Mouse (Mus musculus): ENCODE results near the gene Ankrd33b. TPM values are rescaled to one million over a fixed set of nuclear protein-coding genes. Genes with fewer than 3 reads are reported as not detected.

The Ankrd33b gene
- total RNA-seq, 1 experiment, result 3.8 TPM

DNA sequence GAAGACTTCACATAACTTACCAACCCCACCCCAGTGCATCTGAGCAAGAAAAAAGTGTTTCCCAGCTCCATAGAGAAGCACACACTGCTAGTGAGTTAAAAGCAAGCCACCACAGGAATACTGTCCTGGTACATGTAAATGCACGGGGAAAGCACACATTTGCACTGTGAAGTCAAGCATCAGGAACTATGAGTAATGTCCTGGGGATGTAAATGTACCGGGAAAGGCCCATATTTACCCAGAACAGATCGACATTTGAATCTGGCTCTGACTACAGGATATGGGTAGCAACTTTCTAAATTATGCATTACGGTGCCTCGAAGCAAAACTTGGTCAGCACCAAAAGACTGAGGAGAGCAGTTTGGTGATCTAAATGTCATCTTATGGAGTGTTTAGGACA, 18.5 kb downstream of the Ankrd33b start:
- in situ Hi-C loops (cut with MboI; ENCODE audit: low sequenced_read_pairs in 2 of 2, unreplicated experiment in 2 of 2), result no loop called here
- no peaks in the 10 kb centered on the region for H3K36me3 ChIP-seq (ENCODE audit: control insufficient read depth, insufficient read depth, low read length, poor library complexity, severe bottlenecking)
- no peak overlapping the region for H3K27ac ChIP-seq (ENCODE audit: insufficient read depth, low read depth, low read length, poor library complexity, severe bottlenecking)
- no peaks in the 10 kb centered on the region for H3K9me3 ChIP-seq (ENCODE audit: control insufficient read depth, insufficient read depth, low read depth, low read length)
- H3K4me3 ChIP-seq (ENCODE audit: insufficient read depth in 1 of 2, low read depth in 1 of 2, low read length in 2 of 2, poor library complexity in 1 of 2, severe bottlenecking in 1 of 2), result no peak overlapping the region
- no peak overlapping the region for H3K9ac ChIP-seq (ENCODE audit: insufficient read depth, low read depth, low read length, poor library complexity, severe bottlenecking)
- H3K4me1 ChIP-seq (ENCODE audit: control insufficient read depth in 2 of 2, insufficient read depth in 2 of 2, low read length in 2 of 2, poor library complexity in 1 of 2), result peaks cover 0 to 8% of the 10 kb centered on the region in 2 experiments; a peak in 2 of 4 replicates
- TF ChIP-seq MAFK (IDR thresholded peaks at IDR 0.05; ENCODE audit: insufficient read depth, low read depth, low read length) (no peak), CHD2 (IDR thresholded peaks at IDR 0.05; ENCODE audit: low read depth, low read length) (no peak), HCFC1 (IDR thresholded peaks at IDR 0.05; ENCODE audit: borderline replicate concordance, insufficient read depth, low read length) (no peak)
- no peak for DNase-seq (ENCODE audit: low read depth, low spot score)

GRCm38 (mm10) chr15:31348241-31348640, 19.3 kb downstream of the Ankrd33b start:
- TF ChIP-seq HCFC1 (IDR thresholded peaks at IDR 0.05; ENCODE audit: borderline replicate concordance, insufficient read depth, low read length) (no peak), ZNF384 (IDR thresholded peaks at IDR 0.05; ENCODE audit: low read depth, low read length) (no peak), MAFK (IDR thresholded peaks at IDR 0.05; ENCODE audit: insufficient read depth, low read depth, low read length) (no peak), ZC3H11A (IDR thresholded peaks at IDR 0.05; ENCODE audit: borderline replicate concordance, low read depth, low read length) (no peak)
- in situ Hi-C loops (cut with MboI; ENCODE audit: low sequenced_read_pairs in 2 of 2, unreplicated experiment in 2 of 2), result no loop called here
- H3K36me3 ChIP-seq (ENCODE audit: control insufficient read depth, insufficient read depth, low read length, poor library complexity, severe bottlenecking), result no peaks in the 10 kb centered on the region

DNA sequence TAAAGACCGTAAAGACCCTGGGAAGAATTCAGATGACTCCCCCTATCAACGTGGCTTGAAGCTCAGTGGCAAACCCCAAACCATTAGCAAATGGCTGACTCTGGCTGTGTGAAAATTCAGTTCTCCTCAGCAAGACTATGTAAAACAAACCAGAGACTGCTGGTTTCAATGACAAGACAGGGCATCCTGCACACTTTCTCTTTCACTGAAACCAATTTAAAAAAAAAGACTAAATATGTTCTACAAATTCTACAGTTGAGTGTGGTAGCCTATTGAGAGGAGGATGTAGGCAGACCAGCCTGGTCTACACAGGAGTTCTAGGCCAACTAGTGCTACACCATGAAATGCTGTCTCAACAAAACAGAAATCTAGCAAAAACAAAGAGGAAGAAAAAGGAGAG, 21.0 kb downstream of the Ankrd33b start:
- H3K9me3 ChIP-seq (ENCODE audit: control insufficient read depth, insufficient read depth, low read depth, low read length), result no peaks in the 10 kb centered on the region
- no peak overlapping the region for H3K27ac ChIP-seq (ENCODE audit: insufficient read depth, low read depth, low read length, poor library complexity, severe bottlenecking)
- H3K9ac ChIP-seq (ENCODE audit: insufficient read depth, low read depth, low read length, poor library complexity, severe bottlenecking), result no peak overlapping the region
- in situ Hi-C loops (cut with MboI; ENCODE audit: low sequenced_read_pairs in 2 of 2, unreplicated experiment in 2 of 2), result no loop called here
- no peak for DNase-seq (ENCODE audit: low read depth, low spot score)
- H3K36me3 ChIP-seq (ENCODE audit: control insufficient read depth, insufficient read depth, low read length, poor library complexity, severe bottlenecking), result no peaks in the 10 kb centered on the region
- no peak for TF ChIP-seq ZC3H11A (IDR thresholded peaks at IDR 0.05; ENCODE audit: borderline replicate concordance, low read depth, low read length)
- TF ChIP-seq HCFC1 (IDR thresholded peaks at IDR 0.05; ENCODE audit: borderline replicate concordance, insufficient read depth, low read length), result no peak
- TF ChIP-seq CHD2 (IDR thresholded peaks at IDR 0.05; ENCODE audit: low read depth, low read length), result no peak
- no peak for TF ChIP-seq ZNF384 (IDR thresholded peaks at IDR 0.05; ENCODE audit: low read depth, low read length)
- no peak for TF ChIP-seq MAFK (IDR thresholded peaks at IDR 0.05; ENCODE audit: insufficient read depth, low read depth, low read length)
- no peak overlapping the region for H3K4me3 ChIP-seq (ENCODE audit: insufficient read depth in 1 of 2, low read depth in 1 of 2, low read length in 2 of 2, poor library complexity in 1 of 2, severe bottlenecking in 1 of 2)
- peaks cover 0 to 4% of the 10 kb centered on the region in 2 experiments; a peak in 2 of 4 replicates for H3K4me1 ChIP-seq (ENCODE audit: control insufficient read depth in 2 of 2, insufficient read depth in 2 of 2, low read length in 2 of 2, poor library complexity in 1 of 2)

More at GRCm38 (mm10) chr15:31348241-31348640, 19.3 kb downstream of the Ankrd33b start:
- DNase-seq (ENCODE audit: low read depth, low spot score), result no peak
- H3K4me1 ChIP-seq (ENCODE audit: control insufficient read depth in 2 of 2, insufficient read depth in 2 of 2, low read length in 2 of 2, poor library complexity in 1 of 2), result peaks cover 0 to 7% of the 10 kb centered on the region in 2 experiments; a peak in 2 of 4 replicates
- H3K9ac ChIP-seq (ENCODE audit: insufficient read depth, low read depth, low read length, poor library complexity, severe bottlenecking), result no peak overlapping the region
- no peak overlapping the region for H3K27ac ChIP-seq (ENCODE audit: insufficient read depth, low read depth, low read length, poor library complexity, severe bottlenecking)
- no peak overlapping the region for H3K4me3 ChIP-seq (ENCODE audit: insufficient read depth in 1 of 2, low read depth in 1 of 2, low read length in 2 of 2, poor library complexity in 1 of 2, severe bottlenecking in 1 of 2)
- H3K9me3 ChIP-seq (ENCODE audit: control insufficient read depth, insufficient read depth, low read depth, low read length), result no peaks in the 10 kb centered on the region

DNA sequence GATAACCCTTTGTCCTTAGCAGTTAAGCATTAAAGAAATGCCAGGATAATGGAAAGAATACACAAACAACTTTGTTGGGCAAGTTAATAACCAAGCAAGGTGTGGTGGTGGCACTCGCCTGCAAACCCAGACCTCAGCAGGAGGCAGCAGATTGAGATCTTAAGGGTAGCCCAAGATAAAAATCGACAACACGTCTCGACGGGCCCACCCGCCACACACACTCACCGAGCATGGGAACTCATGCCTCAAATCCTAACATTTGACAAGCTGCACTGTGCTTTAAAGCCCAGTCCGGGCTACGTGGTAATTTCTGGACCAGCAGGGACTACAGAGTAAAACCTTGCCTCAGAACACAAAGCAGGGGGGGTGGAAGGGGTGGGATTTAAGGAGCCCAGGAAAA, 22.2 kb downstream of the Ankrd33b start:
- TF ChIP-seq ZNF384 (IDR thresholded peaks at IDR 0.05; ENCODE audit: low read depth, low read length) (no peak), ZC3H11A (IDR thresholded peaks at IDR 0.05; ENCODE audit: borderline replicate concordance, low read depth, low read length) (no peak), MAFK (IDR thresholded peaks at IDR 0.05; ENCODE audit: insufficient read depth, low read depth, low read length) (no peak), CHD2 (IDR thresholded peaks at IDR 0.05; ENCODE audit: low read depth, low read length) (no peak), HCFC1 (IDR thresholded peaks at IDR 0.05; ENCODE audit: borderline replicate concordance, insufficient read depth, low read length) (no peak)
- peak overlapping the region; percentile 66; the same call in 1 of the 2 replicates for H3K9ac ChIP-seq (ENCODE audit: insufficient read depth, low read depth, low read length, poor library complexity, severe bottlenecking)
- H3K4me1 ChIP-seq (ENCODE audit: control insufficient read depth in 2 of 2, insufficient read depth in 2 of 2, low read length in 2 of 2, poor library complexity in 1 of 2), result peaks cover 0 to 4% of the 10 kb centered on the region in 2 experiments; a peak in 2 of 4 replicates
- DNase-seq (ENCODE audit: low read depth, low spot score), result no peak
- peak overlapping the region in 1 of 2 experiments; percentile 18; a peak in 1 of 4 replicates for H3K4me3 ChIP-seq (ENCODE audit: insufficient read depth in 1 of 2, low read depth in 1 of 2, low read length in 2 of 2, poor library complexity in 1 of 2, severe bottlenecking in 1 of 2)
- H3K27ac ChIP-seq (ENCODE audit: insufficient read depth, low read depth, low read length, poor library complexity, severe bottlenecking), result no peak overlapping the region; the same call in 1 of the 2 replicates
- no peaks in the 10 kb centered on the region for H3K9me3 ChIP-seq (ENCODE audit: control insufficient read depth, insufficient read depth, low read depth, low read length)
- in situ Hi-C loops (cut with MboI; ENCODE audit: low sequenced_read_pairs in 2 of 2, unreplicated experiment in 2 of 2), result no loop called here
- no peaks in the 10 kb centered on the region for H3K36me3 ChIP-seq (ENCODE audit: control insufficient read depth, insufficient read depth, low read length, poor library complexity, severe bottlenecking)

- TF ChIP-seq CHD2 (IDR thresholded peaks at IDR 0.05; ENCODE audit: low read depth, low read length) (no peak), MAFK (IDR thresholded peaks at IDR 0.05; ENCODE audit: insufficient read depth, low read depth, low read length) (0 out of 2 replicates have a peak, but pooled peaks have one; percentile 22)
- Histone ChIP-seq H3K4me3 (ENCODE audit: insufficient read depth in 1 of 2, low read depth in 1 of 2, low read length in 2 of 2, poor library complexity in 1 of 2, severe bottlenecking in 1 of 2) (peak overlapping the region; percentile 18 to 20; a peak in 2 of 4 replicates), H3K9me3 (ENCODE audit: control insufficient read depth, insufficient read depth, low read depth, low read length) (no peaks in the 10 kb centered on the region), H3K4me1 (ENCODE audit: control insufficient read depth in 2 of 2, insufficient read depth in 2 of 2, low read length in 2 of 2, poor library complexity in 1 of 2) (peaks cover 0 to 4% of the 10 kb centered on the region in 2 experiments; a peak in 2 of 4 replicates), H3K36me3 (ENCODE audit: control insufficient read depth, insufficient read depth, low read length, poor library complexity, severe bottlenecking) (no peaks in the 10 kb centered on the region), H3K9ac (ENCODE audit: insufficient read depth, low read depth, low read length, poor library complexity, severe bottlenecking) (peak overlapping the region; percentile 40; the same call in 1 of the 2 replicates), H3K27ac (ENCODE audit: insufficient read depth, low read depth, low read length, poor library complexity, severe bottlenecking) (no peak overlapping the region; the same call in 1 of the 2 replicates)
- DNase-seq (ENCODE audit: low read depth, low spot score), result no peak
- in situ Hi-C loops (cut with MboI; ENCODE audit: low sequenced_read_pairs in 2 of 2, unreplicated experiment in 2 of 2), result no loop called here
Observed at GRCm38 (mm10) chr15:31344811-31345211, 22.7 kb downstream of the Ankrd33b start.

Measured in ES-E14 (cell line).